Mouse (Mus musculus): ENCODE measurements around the gene Prkch.

The Prkch gene

DNA sequence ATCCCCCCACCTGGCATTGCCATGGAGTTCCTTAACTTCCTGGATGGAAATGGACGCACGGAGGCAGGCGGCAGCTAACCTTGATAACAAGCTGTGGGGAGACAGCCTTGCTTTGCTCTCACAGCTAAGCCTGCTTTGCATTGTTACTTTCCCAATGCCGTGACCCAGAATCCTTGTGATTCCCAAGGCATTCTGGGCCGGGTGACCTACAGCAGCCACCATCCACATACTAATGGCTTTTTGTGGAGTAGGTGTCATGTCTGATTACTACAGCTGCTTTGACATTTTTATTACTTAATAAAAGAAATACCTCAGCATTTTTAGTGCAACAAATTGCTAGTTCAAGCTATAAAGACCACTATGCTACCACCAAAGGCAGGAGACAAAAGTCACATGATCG is 177.4 kb downstream of the Prkch start:
- no peak for DNase-seq (ENCODE audit: low spot score)

GRCm38 (mm10) chr12:73762762-73763161 is 178.2 kb downstream of the Prkch start:
- DNase-seq (ENCODE audit: low spot score): no peak

GRCm38 (mm10) chr12:73764649-73765525 is 180.3 kb downstream of the Prkch start:
- no peak for DNase-seq (ENCODE audit: low spot score)

GRCm38 (mm10) chr12:73766152-73766551 is 181.6 kb downstream of the Prkch start:
- no peak for DNase-seq (ENCODE audit: low spot score)

DNA sequence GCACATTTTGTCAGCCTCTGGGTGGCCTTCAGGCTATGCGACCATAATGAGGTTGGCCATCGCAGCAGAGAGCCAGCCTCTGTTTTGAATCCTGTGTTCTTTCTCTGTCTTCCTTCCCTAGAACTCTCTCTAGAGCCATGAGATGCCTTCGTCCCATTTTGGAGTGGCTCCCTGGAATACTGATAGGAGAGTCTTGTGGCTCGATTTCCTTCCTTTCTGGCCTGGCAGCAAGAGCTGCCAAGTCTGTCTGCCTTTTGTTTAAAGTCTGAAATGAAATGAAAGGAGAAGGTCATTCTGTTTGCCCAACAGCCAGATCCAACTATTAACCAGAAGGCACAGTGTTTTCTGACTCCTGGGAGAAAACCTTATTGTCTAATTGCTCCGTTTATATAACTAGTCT is 184.2 kb downstream of the Prkch start:
- DNase-seq (ENCODE audit: low spot score): no peak

DNA sequence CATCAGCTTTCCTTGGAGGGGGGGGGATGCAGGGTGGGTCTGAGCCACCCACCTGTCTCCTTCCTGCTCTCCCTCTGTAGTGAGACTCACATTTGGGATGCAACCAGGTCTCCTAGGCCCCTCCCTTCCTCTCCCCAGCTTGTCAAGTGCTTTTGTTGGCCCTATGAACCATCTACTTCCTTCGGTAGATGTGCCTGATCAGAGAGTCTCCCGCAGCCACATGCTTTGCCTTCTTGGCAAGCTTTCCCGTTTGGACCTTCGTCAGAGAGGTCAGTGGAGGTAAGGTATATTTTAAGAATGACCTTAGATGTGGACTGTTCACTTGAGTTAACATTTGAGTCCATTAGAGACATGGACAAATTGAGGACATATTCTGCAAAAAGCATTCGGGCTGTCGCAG is 184.9 kb downstream of the Prkch start:
- DNase-seq (ENCODE audit: low spot score): no peak

GRCm38 (mm10) chr12:73770771-73771170 is 186.2 kb downstream of the Prkch start:
- DNase-seq (ENCODE audit: low spot score): no peak

GRCm38 (mm10) chr12:73774793-73775385 is 190.3 kb downstream of the Prkch start:
- no peak for DNase-seq (ENCODE audit: low spot score)

DNA sequence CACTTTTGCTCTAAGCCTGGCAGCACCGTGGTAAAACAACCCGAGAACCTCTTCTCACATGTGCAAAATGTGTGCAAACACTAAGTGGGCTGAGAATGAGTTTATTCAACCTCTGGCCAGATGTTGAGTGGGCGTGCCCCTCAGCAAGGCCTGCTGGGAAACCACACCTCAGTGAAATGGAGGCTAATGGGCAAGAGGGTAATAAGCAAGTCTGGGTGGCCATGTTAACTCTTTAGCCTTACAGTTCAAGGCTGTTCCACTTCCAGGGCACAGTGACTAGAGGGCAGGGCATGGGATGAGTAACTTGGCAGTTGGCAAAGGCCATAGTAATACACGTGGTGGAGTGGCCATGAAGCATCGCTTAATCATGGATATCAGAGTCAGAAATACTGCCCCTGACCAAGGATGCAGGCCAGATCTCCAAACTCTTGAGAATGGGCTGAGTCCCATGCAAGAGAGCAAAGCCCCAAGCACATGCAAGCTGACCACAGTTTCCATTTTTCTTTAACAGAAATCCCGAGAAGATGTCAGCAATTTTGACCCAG is 191.9 kb downstream of the Prkch start:
- no peak for DNase-seq (ENCODE audit: low spot score)

DNA sequence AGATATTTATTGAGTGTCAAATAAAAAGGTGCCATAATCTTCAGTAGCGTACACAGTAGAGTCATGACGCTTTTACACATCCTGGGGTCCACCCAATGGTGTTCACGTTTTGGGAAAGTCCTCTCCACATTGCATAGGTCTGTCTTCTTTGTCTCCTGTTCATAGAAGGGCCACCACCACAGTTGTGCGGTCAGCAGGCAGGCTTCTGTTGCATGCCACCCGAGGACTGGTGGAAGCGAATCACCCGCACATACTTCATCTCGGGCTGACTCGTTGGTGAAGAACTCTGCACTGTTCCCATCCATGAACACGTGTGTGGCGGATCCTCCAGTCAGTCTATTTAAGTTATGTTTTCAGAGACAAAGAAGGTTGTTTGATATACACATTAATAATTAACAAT is 193.1 kb downstream of the Prkch start:
- no peak for DNase-seq (ENCODE audit: low spot score)

DNA sequence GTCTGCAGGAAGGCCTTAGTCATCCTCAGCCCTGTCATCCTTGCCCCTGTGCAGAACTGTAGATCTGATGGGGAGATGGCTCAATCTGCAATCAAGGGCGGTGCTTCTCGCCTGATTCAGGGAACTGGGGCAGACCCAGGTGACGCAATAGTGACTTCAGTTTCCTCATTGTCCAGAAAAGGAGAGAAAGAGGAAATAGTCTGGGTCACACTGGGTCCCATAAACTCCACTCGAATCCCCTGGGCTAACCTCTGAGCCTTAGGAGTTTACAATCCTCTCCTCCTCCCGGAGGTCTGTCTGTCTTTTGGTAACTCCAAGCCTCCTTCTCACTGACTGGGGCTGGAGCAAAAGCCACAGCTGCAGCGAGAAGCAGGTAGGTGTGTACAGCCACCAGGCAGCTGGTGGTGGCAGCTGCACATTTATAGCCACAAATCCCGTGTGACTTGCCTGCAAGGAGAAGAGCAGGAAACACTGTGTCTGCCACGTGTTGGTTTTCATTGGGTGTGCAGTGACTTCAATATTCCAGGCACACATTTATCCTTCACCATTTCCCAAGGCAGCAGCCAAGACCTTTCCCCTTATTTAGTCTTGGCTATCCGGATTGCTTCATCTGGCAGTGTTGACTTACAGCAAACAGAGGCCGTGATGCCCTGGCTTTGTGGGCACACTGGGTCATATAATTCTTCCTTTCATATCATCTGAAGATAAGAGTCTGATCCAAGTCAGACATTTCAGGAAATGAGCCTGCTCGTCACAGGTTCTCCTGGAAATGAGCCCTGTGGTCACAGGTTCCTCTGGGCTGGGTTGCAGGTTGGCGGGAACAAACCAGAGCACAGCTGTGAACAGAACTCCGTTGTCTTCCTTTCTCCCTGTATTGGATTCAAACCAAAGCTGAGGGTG is 195.0 kb downstream of the Prkch start:
- DNase-seq (ENCODE audit: low spot score): no peak

GRCm38 (mm10) chr12:73781425-73782032 is 196.9 kb downstream of the Prkch start:
- no peak for DNase-seq (ENCODE audit: low spot score)

DNA sequence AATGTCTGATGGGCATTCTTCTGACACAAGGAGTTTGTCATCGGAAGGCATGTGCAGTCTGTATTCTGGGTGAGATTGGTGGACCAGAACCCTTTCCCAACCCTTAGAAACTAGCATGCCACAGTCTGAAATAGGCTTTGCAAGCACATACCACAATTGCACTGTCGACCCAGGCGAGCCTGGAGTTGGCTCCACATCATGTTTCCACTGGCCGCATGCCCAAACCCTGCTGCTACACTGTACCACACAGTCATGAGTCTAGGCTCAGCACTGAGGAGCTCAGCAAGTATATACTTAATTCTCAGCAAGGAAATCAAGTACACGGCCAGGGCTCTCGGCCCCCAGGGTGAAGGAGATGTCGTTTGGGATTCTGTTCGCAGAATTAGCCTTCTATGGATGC is 202.3 kb downstream of the Prkch start:
- no peak for DNase-seq (ENCODE audit: low spot score)

GRCm38 (mm10) chr12:73788850-73789249 is 204.3 kb downstream of the Prkch start:
- no peak for DNase-seq (ENCODE audit: low spot score)

DNA sequence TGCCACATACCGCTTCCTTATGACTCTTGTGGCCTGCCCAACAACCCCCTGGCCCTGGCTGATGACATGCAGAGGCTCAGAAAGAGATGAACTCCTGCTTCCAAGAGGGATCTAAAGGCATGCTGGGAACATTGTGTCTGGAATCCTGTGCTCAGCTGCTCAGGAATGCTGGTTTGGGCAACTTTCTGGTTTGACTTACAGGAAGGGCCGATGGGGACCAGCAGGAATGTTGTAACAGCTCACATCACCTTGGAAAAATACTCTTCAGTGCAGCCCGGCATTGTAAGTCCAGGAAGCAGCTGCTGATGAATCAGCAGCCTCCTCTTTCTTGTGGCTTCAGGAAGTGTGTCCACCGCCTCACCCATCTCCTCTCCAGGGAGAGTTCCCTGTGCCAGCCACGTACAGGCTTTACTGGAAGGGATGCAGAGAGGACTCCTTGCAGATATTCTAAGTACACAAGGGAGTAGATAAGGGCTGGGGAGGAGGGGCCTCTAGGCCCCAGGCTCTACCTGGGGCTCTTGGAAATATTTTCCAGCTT is 206.0 kb downstream of the Prkch start:
- DNase-seq (ENCODE audit: low spot score): no peak

GRCm38 (mm10) chr12:73793216-73793615 is 208.6 kb downstream of the Prkch start:
- DNase-seq (ENCODE audit: low spot score): no peak

DNA sequence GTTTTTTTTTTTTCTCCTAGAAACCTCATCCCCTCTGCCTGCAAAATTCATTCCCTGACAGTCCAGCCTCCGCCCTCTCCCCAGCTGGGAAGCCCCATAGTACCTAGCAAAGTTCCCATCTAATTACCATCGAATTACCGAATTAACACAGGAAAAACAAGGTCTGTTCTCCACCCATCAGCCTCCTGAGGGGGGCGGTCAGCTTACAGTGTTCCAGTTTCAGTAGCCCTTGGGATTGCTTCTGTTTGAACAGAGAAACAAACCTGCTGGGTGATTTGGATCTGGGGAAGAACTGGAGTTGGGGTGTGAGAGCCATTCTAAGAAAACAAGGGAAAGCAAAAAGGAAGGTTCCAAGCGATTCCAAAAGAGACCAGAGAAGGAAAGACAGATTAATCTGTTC is 209.1 kb downstream of the Prkch start:
- DNase-seq (ENCODE audit: low spot score): no peak

DNA sequence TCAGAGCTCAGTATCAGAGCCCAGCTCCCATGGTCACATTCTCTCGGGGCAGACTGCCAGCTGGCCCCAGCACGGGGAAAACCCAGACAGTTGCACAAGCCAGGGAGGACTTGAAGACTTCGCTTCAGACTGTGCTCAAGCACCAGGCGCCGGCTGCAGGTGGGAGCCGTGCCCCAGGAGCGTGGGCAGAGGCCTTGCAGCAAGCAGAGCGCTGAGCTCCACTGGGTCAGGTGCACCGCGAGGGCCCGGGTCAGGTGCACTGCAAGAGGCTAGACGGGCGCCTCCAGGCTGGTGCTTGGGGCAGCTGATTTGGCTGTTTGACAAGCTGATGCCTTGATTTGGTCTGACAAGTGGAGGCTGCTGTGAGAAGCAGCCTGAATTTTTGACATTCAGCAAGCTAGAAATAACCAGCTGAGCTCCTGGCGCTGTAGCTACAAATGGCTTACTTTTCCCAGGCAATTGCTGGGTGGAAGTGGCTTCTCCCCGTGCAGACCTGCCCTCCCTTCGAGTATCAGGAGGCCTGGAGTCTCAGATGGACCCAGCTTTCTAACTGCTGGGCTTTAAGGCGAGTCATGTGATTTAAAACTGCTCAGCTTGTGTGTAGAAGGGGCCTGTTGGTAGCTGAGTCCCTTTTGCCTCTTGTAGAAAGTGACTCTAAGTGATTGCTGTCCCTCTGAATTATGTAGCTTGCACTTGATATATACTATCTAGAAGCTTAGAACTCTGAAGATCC is 209.7 kb downstream of the Prkch start:
- DNase-seq (ENCODE audit: low spot score): peak; percentile 63

- no peak for DNase-seq (ENCODE audit: low spot score)
Observed at GRCm38 (mm10) chr12:73799671-73800070, 215.1 kb downstream of the Prkch start.

DNA sequence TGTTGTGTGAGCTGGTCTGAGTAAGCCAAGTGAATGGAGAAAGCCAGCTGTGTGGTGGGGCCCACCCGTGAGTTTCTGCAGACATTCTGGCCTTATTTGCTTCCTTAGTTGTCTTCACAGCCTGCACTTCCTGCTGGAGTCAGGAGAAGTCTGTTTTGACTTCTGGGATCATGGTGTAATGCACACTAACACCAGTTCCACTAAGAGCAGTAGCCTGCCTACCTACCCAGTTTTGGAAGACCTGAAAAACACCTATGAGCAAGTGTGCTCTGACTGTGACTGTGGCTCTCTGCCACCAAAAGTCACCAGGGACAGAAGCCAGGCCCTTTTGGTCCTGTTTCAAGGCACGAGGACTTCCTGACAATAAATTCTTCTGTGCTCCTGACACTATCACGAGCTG is 216.3 kb downstream of the Prkch start:
- DNase-seq (ENCODE audit: low spot score): no peak

DNA sequence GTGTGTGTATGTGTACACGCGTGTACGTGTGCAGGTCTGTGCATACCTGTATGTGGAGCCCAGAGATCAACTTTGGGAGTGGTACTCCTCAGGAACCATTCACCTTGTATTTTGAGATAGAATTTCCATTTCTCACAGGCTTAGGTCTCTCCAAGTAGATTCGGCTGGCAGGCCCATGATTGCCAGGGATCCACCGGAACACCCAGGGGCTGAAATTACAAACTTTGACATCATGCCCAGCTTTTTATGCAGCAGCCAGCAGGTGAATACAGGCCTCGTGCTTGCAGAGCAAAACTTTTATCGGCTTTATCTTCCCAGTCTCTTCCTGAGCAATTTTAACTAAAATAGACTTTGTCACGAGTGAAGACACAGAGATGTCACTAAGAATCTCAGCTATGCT is 217.2 kb downstream of the Prkch start:
- DNase-seq (ENCODE audit: low spot score): no peak

Data from ovary, postnatal 10 days (tissue).